Mouse (Mus musculus) layer of hippocampus, adult 2 months (tissue): ENCODE results near the gene Parn. TPM values are rescaled to one million over a fixed set of nuclear protein-coding genes. Genes with fewer than 3 reads are reported as not detected.

Source experiments
- DNase-seq, 2 experiments: peaks; one replicate each; pipeline ENCODE4 v3.0.0; 2022; ENCODE audit warnings: low spot score in 2 of 2
- H3K27ac ChIP-seq: fragments of 200-600 bp; 2 replicates; pipeline ENCODE4 v1.8.1; 2022
- H3K4me3 ChIP-seq: fragments of 200-600 bp; 2 replicates; pipeline ENCODE4 v1.8.1; 2022; ENCODE audit warnings: mild to moderate bottlenecking
- CTCF ChIP-seq: fragments of 200-600 bp; conservative IDR thresholded peaks from 2 replicates; pipeline ENCODE4 v1.8.1; 2022; ENCODE audit warnings: antibody characterized with exemption, mild to moderate bottlenecking, moderate library complexity
- total RNA-seq, 2 experiments: library from RNA; stranded (reverse); gene quantifications; 2 replicates each; pipeline ENCODE4 v1.2.3; 2021

Parn gene
- total RNA-seq, 2 experiments from 2014 or later: 23.5 to 25.6 TPM

- no peak overlapping the region for H3K27ac ChIP-seq
- DNase-seq: no peak
- no peak overlapping the region for H3K4me3 ChIP-seq
These were observed 55.9 kb downstream of the Parn start for GRCm38 (mm10) chr16:13612058-13612457.

GRCm38 (mm10) chr16:13611399-13611798, 56.6 kb downstream of the Parn start:
- H3K27ac ChIP-seq: no peak overlapping the region
- no peak for DNase-seq
- no peak overlapping the region for H3K4me3 ChIP-seq
- TF ChIP-seq CTCF: no peak

More at GRCm38 (mm10) chr16:13612058-13612457, 55.9 kb downstream of the Parn start:
- TF ChIP-seq CTCF: peak; percentile 61

DNA sequence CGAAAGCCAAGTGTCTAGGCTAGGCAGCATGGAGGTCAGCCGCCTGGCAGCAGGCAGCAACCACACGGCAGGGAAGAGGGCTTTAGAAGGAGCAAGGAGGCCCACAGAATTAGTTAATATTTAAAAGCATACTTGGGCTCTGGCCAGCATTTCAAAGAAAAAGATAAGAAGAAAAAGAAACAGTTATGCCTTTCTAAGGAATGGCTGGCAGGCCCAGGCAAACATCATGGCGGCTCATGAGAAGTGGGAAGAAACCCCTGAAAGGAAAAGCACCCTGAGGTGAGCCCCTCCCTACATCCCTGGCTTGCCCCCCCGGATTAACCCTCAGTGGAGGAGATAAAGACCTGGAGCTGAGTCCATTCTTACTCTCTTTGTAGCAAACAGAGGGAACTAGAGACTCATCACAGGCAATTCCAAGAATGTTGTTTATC, 57.0 kb downstream of the Parn start:
- no peak for TF ChIP-seq CTCF
- DNase-seq: no peak
- H3K27ac ChIP-seq: no peak overlapping the region
- no peak overlapping the region for H3K4me3 ChIP-seq

GRCm38 (mm10) chr16:13608705-13609085, 59.3 kb downstream of the Parn start:
- Histone ChIP-seq H3K4me3 (no peak overlapping the region), H3K27ac (no peak overlapping the region)
- no peak for DNase-seq
- no peak for TF ChIP-seq CTCF

GRCm38 (mm10) chr16:13607987-13608704, 59.8 kb downstream of the Parn start:
- TF ChIP-seq CTCF: no peak
- no peak for DNase-seq
- Histone ChIP-seq H3K4me3 (no peak overlapping the region), H3K27ac (no peak overlapping the region)

GRCm38 (mm10) chr16:13602779-13603178, 65.2 kb downstream of the Parn start:
- H3K4me3 ChIP-seq: no peak overlapping the region
- TF ChIP-seq CTCF: no peak
- DNase-seq: no peak
- no peak overlapping the region for H3K27ac ChIP-seq

- TF ChIP-seq CTCF: no peak
- H3K4me3 ChIP-seq: no peak overlapping the region
- no peak for DNase-seq
- H3K27ac ChIP-seq: no peak overlapping the region
These were observed 78.9 kb downstream of the Parn start for GRCm38 (mm10) chr16:13589049-13589408.

GRCm38 (mm10) chr16:13588182-13589048, 79.6 kb downstream of the Parn start:
- Histone ChIP-seq H3K27ac (no peak overlapping the region), H3K4me3 (no peak overlapping the region)
- TF ChIP-seq CTCF: no peak
- no peak for DNase-seq

DNA sequence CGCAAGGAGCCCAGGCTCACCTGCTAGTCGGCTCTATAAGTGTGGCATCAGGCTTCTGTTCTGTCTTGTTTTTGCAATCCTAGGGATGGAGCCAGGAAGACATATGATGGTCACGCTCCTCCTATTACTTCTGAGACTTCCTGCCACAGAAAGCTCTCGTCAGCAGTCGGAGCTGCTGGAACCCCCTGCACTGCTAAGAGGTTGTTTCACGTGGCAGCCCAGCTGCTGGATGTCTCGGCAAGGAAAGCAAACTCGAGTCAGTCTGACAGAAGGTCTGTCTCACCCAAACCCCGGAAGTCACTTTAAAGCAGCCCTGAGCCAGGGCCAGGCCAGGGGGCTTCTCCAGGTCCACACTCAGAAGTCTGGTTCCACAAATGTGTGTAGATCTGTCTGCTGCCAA, 82.7 kb downstream of the Parn start:
- no peak for DNase-seq
- no peak overlapping the region for H3K27ac ChIP-seq
- H3K4me3 ChIP-seq: no peak overlapping the region
- no peak for TF ChIP-seq CTCF

DNA sequence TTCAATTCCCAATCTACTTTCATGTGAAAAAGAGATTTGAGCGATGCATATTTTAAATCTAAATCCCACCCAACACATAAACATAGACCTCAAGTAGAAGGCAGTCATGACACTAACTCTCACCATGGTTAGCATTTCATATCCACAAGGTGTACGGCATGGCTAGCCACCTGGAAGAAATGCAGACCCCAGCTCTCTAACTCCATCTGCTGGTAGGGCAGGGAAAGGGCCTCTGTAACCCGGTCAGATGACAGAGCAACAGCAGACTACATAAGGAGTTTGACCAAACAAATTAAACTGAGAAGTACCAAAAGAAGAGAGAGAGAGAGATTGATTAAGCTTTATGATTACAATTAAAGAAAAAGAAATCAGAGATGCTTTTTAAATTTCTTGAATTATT, 87.2 kb downstream of the Parn start:
- peak; percentile 73 for TF ChIP-seq CTCF
- Histone ChIP-seq H3K4me3 (no peak overlapping the region), H3K27ac (no peak overlapping the region)
- no peak for DNase-seq

GRCm38 (mm10) chr16:13580016-13580415, 88.0 kb downstream of the Parn start:
- no peak for DNase-seq
- TF ChIP-seq CTCF: no peak
- Histone ChIP-seq H3K27ac (no peak overlapping the region), H3K4me3 (no peak overlapping the region)

DNA sequence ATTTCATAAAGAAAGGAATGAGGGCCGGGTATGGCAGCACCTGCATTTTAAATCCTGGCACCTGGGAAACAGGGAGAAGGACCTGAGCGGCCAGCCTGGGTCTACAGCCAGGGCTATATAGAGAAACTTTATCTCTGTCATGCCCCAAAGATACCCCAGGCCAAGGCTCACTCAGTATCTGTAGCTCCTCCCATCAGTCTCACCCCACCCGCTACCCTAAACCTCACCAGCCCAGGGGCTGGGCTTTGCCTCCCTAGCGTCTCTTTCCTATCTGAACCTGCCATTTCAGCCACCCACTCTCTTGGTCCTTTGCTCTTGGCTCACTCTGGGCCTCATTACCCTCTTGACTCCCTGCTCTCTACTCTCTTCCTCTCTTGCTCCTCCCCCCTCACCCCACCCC, 92.7 kb downstream of the Parn start:
- no peak for TF ChIP-seq CTCF
- DNase-seq: no peak
- H3K4me3 ChIP-seq: no peak overlapping the region
- no peak overlapping the region for H3K27ac ChIP-seq

DNA sequence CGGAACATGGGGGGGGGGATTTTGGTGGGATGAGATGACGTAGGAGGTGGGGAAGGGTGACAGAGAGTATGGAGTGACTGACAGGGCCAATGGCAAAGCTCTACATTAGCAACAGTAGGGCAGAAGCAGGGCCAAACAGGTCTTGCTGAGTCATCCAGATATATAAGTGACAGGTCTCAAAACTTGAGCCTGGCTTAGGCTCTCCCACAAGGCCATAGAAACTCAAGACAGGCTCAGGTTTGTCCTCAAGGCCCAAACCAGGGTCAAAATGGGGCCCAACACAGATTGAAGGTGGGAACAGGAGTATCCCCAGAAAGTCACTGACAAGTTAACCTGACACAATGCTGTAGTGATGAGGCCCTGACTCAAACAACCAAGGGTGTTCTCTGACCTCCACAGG, 99.7 kb downstream of the Parn start:
- no peak for DNase-seq
- H3K27ac ChIP-seq: no peak overlapping the region
- no peak for TF ChIP-seq CTCF
- no peak overlapping the region for H3K4me3 ChIP-seq

GRCm38 (mm10) chr16:13567614-13568013, 100.4 kb downstream of the Parn start:
- H3K27ac ChIP-seq: no peak overlapping the region
- TF ChIP-seq CTCF: no peak
- no peak overlapping the region for H3K4me3 ChIP-seq

More at GRCm38 (mm10) chr16:13567614-13568013, 100.4 kb downstream of the Parn start:
- no peak for DNase-seq
